Mouse (Mus musculus) ES-E14 (cell line): ENCODE measurements around the gene Actl7a. TPM values are rescaled to one million over a fixed set of nuclear protein-coding genes. Genes with fewer than 3 reads are reported as not detected.

Experiments
- DNase-seq: peaks from one replicate; pipeline ENCODE4 v3.0.0-alpha.2; 2013; ENCODE audit warnings: low read depth, low spot score
- H3K27ac ChIP-seq: 2 replicates; pipeline ENCODE4 v1.5.1; 2012; ENCODE audit warnings: low read depth, mild to moderate bottlenecking, low read length, moderate library complexity, mixed read lengths; ENCODE audit not compliant: poor library complexity, insufficient read depth, severe bottlenecking
- H3K36me3 ChIP-seq: 2 replicates; pipeline ENCODE4 v1.6.1; 2012; ENCODE audit warnings: mild to moderate bottlenecking, low read length, moderate library complexity, mixed read lengths; ENCODE audit not compliant: control insufficient read depth, poor library complexity, insufficient read depth, severe bottlenecking
- H3K4me1 ChIP-seq, 2 experiments: fragments of 150-350 bp in 1 of 2; sonication (generic) in 1 of 2; 2 replicates each; pipeline ENCODE4 v1.6.1; 2012; ENCODE audit warnings: low read length in 2 of 2, mild to moderate bottlenecking in 1 of 2, mixed read lengths in 1 of 2; ENCODE audit not compliant: control insufficient read depth in 2 of 2, insufficient read depth in 2 of 2, poor library complexity in 1 of 2
- H3K4me3 ChIP-seq, 2 experiments: fragments of 150-350 bp in 1 of 2; sonication (generic) in 1 of 2; 2 replicates each; pipeline ENCODE4 v1.5.1; 2012; ENCODE audit warnings: low read length in 2 of 2, low read depth in 1 of 2, mild to moderate bottlenecking in 1 of 2, mixed read lengths in 1 of 2; ENCODE audit not compliant: insufficient read depth in 1 of 2, poor library complexity in 1 of 2, severe bottlenecking in 1 of 2
- H3K9ac ChIP-seq: 2 replicates; pipeline ENCODE4 v1.6.1; 2012; ENCODE audit warnings: low read depth, mild to moderate bottlenecking, low read length, mixed read lengths; ENCODE audit not compliant: poor library complexity, insufficient read depth, severe bottlenecking
- H3K9me3 ChIP-seq: fragments of 150-350 bp; sonication (generic); 2 replicates; pipeline ENCODE4 v1.6.1; 2012; ENCODE audit warnings: low read depth, mild to moderate bottlenecking, low read length; ENCODE audit not compliant: control insufficient read depth, insufficient read depth
- CHD2 ChIP-seq: IDR thresholded peaks from 2 replicates; pipeline ENCODE4 v1.6.1; 2014; ENCODE audit warnings: mild to moderate bottlenecking, low read depth, low read length, inconsistent platforms
- HCFC1 ChIP-seq: IDR thresholded peaks from 2 replicates; pipeline ENCODE4 v1.6.1; 2012; ENCODE audit warnings: low read length, inconsistent platforms, borderline replicate concordance; ENCODE audit not compliant: insufficient read depth
- MAFK ChIP-seq: IDR thresholded peaks from 2 replicates; pipeline ENCODE4 v1.6.1; 2014; ENCODE audit warnings: mild to moderate bottlenecking, low read depth, low read length, inconsistent platforms; ENCODE audit not compliant: insufficient read depth
- ZC3H11A ChIP-seq: IDR thresholded peaks from 2 replicates; pipeline ENCODE4 v1.6.1; 2012; ENCODE audit warnings: low read depth, mild to moderate bottlenecking, inconsistent platforms, low read length, borderline replicate concordance
- ZNF384 ChIP-seq: IDR thresholded peaks from 2 replicates; pipeline ENCODE4 v1.6.1; 2012; ENCODE audit warnings: low read depth, low read length, inconsistent platforms
- in situ Hi-C, 2 experiments: fragments of 600-800 bp; cut with MboI; formaldehyde crosslinking; loops; one replicate each; pipeline ENCODE4 v1.15.1; 2025; ENCODE audit warnings: low sequenced_read_pairs in 2 of 2, inconsistent platforms in 1 of 2; ENCODE audit not compliant: unreplicated experiment in 2 of 2
- total RNA-seq: library from RNA; depleted of rRNA; stranded (reverse); fragments of 300-350 nt; gene quantifications from 2 replicates; pipeline ENCODE4 v1.2.3, GENCODE M21; 2012

Actl7a gene
- total RNA-seq, 1 experiment = 0.62 TPM

GRCm38 (mm10) chr4:56746345-56746744 lies 3.1 kb downstream of the Actl7a start:
- TF ChIP-seq MAFK (no peak), CHD2 (no peak), ZNF384 (no peak), ZC3H11A (no peak), HCFC1 (no peak)
- no peak for DNase-seq
- Histone ChIP-seq H3K27ac (no peak overlapping the region), H3K9ac (no peak overlapping the region), H3K4me1 (no peaks in the 10 kb centered on the region), H3K9me3 (no peaks in the 10 kb centered on the region), H3K4me3 (no peak overlapping the region), H3K36me3 (peaks cover 26% of the 10 kb centered on the region)
- in situ Hi-C loops = no loop called here

GRCm38 (mm10) chr4:56747456-56747855 lies 4.2 kb downstream of the Actl7a start:
- DNase-seq = no peak
- no peak overlapping the region for H3K9ac ChIP-seq
- H3K36me3 ChIP-seq = peaks cover 29% of the 10 kb centered on the region
- H3K4me3 ChIP-seq = no peak overlapping the region
- in situ Hi-C loops = no loop called here
- TF ChIP-seq HCFC1 (no peak), CHD2 (no peak), ZNF384 (no peak), ZC3H11A (no peak), MAFK (no peak)
- no peak overlapping the region for H3K27ac ChIP-seq
- no peaks in the 10 kb centered on the region for H3K9me3 ChIP-seq
- no peaks in the 10 kb centered on the region for H3K4me1 ChIP-seq

- no peaks in the 10 kb centered on the region for H3K9me3 ChIP-seq
- in situ Hi-C loops = no loop called here
- DNase-seq = no peak
- no peaks in the 10 kb centered on the region for H3K4me1 ChIP-seq
- TF ChIP-seq ZC3H11A = no peak
- no peak for TF ChIP-seq HCFC1
- no peak for TF ChIP-seq MAFK
- TF ChIP-seq ZNF384 = no peak
- no peak for TF ChIP-seq CHD2
- H3K36me3 ChIP-seq = peaks cover 52% of the 10 kb centered on the region
- H3K4me3 ChIP-seq = no peak overlapping the region
- no peak overlapping the region for H3K27ac ChIP-seq
- no peak overlapping the region for H3K9ac ChIP-seq
Observed at GRCm38 (mm10) chr4:56756021-56756420, 12.8 kb downstream of the Actl7a start.

GRCm38 (mm10) chr4:56756966-56757600 lies 13.9 kb downstream of the Actl7a start:
- Histone ChIP-seq H3K9me3 (no peaks in the 10 kb centered on the region), H3K4me3 (no peak overlapping the region), H3K4me1 (no peaks in the 10 kb centered on the region), H3K9ac (no peak overlapping the region), H3K27ac (no peak overlapping the region), H3K36me3 (peaks cover 48% of the 10 kb centered on the region)
- DNase-seq = no peak
- in situ Hi-C loops = no loop called here
- no peak for TF ChIP-seq HCFC1

- H3K27ac ChIP-seq = no peak overlapping the region
- DNase-seq = no peak
- in situ Hi-C loops = no loop called here
- no peaks in the 10 kb centered on the region for H3K4me1 ChIP-seq
- H3K4me3 ChIP-seq = no peak overlapping the region
- H3K36me3 ChIP-seq = peaks cover 48% of the 10 kb centered on the region
- no peak for TF ChIP-seq MAFK
- no peak for TF ChIP-seq CHD2
- TF ChIP-seq HCFC1 = no peak
- no peak for TF ChIP-seq ZC3H11A
- TF ChIP-seq ZNF384 = no peak
- H3K9me3 ChIP-seq = no peaks in the 10 kb centered on the region
- H3K9ac ChIP-seq = no peak overlapping the region
Observed at GRCm38 (mm10) chr4:56757693-56758092, 14.5 kb downstream of the Actl7a start.
